Mouse (Mus musculus) hindbrain, embryonic 11.5 days (tissue): ENCODE results near the gene Atp6v1g1. TPM values are rescaled to one million over a fixed set of nuclear protein-coding genes. Genes with fewer than 3 reads are reported as not detected.

Experiments used
- polyA plus RNA-seq: library from polyadenylated mRNA; unstranded; fragments of >200 nt; fragmentation: Nextera tagmentation; extraction: Ambion mirVana; gene quantifications from 2 replicates; pipeline ENCODE4 v1.2.1, GENCODE M21; 2014

The Atp6v1g1 gene
- polyA plus RNA-seq, 1 experiment from 2014 or later = 428 TPM

Other genes with a start within 250 kb of the Atp6v1g1 start
- not detected in 2 replicates for gene Orm1, start 200.2 kb upstream of the Atp6v1g1 start, polyA plus RNA-seq
- not detected in 2 replicates for gene Orm3, start 188.6 kb upstream of the Atp6v1g1 start, polyA plus RNA-seq
- not detected in 2 replicates for gene Orm2, start 182.3 kb upstream of the Atp6v1g1 start, polyA plus RNA-seq
- 5.7 and 6.1 TPM in 2 replicates for gene Akna, start 141.4 kb upstream of the Atp6v1g1 start, polyA plus RNA-seq
- 5.9 and 6.6 TPM in 2 replicates for gene Whrn, start 48.8 kb upstream of the Atp6v1g1 start, polyA plus RNA-seq
- 4.7 and 4.8 TPM in 2 replicates for gene Tmem268, start 14.0 kb downstream of the Atp6v1g1 start, polyA plus RNA-seq
- gene Gm11213, start 60.5 kb downstream of the Atp6v1g1 start, polyA plus RNA-seq = not detected in 2 replicates
- not detected in 2 replicates for gene Tex48, start 77.7 kb downstream of the Atp6v1g1 start, polyA plus RNA-seq
- not detected in 2 replicates for gene Gm11214, start 118.6 kb downstream of the Atp6v1g1 start, polyA plus RNA-seq
- 0.06 and 0.25 TPM in 2 replicates for gene Tnfsf15, start 200.3 kb downstream of the Atp6v1g1 start, polyA plus RNA-seq